Mouse (Mus musculus) brain, embryonic 18.5 days (tissue): ENCODE measurements around the gene Tcta.
A peak's percentile ranks its signal among the peaks of the same experiment; 100 is the strongest.
"Not testable (repeated sequence)": the region's sequence is repeated elsewhere in the genome, so short reads cannot be mapped to it uniquely, and the experiment has no call there.

Experiments
- DNase-seq: peaks from one replicate; pipeline ENCODE4 v3.0.0-alpha.2; 2012; ENCODE audit warnings: low read depth, low spot score

Tcta gene

DNA sequence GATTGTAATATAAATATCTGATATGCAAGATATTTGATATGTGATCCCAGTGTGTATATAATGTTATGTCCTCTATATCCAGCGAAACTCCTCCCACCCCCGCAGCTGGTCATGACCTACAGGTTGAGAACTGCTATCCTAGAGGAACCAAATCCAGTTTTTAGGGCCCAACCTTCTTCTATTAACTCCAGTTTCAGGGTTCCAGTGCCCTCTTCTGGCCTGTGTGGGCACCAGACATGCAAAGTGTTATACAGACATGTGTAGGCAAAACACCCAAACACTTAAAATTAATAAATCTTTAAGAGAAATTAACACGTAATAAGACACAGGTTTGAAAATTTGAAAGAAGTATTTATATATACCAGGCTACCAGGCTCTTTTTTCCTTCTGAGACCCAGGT is 11.6 kb upstream of the Tcta start:
- no peak for DNase-seq

DNA sequence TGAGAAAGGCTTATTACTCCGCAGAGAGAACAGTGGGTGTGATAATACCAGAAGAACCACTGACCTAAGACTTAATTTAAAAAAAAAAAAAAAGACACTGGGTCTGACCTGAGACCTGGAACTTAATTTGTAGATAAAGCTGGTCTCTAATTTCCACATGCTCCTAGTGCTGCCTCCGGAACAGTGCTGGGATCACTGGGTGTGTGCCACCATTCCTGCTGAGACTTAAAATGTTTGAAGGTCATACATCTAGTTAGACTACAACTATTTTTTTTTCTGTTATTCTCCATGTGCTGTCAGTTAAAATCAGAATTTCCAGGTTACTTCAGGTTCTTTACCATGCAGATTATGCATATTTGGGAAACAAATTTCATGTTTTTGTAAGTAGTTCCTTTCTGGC is 2.2 kb upstream of the Tcta start:
- DNase-seq: no peak

DNA sequence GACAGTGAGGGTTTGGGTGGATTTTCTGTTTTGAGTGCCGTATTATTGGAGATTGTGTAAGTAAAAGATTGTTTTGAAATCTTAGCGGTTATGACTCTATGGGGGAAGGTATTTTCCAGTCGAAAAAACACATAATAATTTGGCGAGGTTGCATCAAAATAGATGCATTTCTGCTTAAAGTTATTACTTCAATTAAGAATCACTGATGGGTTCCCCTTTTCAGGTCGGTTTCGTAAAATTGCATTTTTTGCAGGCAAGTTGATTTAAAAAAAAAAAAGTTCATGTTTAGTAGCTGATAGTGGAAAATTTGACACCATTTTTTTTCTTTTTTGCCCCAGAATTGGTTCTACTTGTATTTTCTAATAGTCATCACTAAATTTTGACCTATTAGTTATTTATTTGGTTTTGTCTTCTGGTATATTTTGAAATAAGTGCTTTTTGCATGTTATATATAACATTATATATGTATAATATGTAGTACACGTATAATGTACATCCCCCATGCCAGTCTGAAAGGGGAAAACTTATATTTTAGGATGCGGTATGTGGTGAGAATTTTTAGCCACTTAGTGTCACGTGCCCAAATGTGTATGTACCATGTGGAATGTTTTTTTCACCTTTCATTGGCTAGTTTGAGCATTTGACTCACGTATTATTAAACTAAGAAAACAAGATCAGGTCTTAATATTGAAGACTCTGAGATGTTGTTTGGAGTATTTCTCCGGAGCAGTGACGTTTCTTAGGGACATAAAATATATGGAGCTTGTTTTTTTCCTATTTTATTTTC is 1.3 kb upstream of the Tcta start:
- DNase-seq: no peak

DNA sequence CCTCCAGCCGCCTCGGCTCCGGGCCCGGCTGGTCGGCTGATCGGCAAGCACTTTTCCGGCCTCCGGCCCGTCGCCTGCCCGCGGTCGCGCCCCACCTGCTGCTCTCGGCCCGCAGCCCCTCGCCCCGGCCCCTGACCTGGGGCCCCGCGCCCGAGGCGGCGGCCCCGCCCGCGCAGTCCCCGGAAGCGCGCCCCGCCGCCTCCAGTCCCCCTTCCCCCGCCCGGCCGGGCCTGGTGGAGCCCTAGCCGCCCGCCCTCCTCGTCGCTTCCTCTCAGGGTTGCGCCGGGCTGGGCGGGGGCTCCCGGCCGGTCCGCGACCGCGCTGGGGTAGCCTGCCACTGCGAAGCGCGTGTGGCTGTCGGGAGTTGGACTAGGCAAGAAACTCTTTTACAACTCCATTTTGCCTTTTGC is 616 bp upstream of the Tcta start:
- no peak for DNase-seq

DNA sequence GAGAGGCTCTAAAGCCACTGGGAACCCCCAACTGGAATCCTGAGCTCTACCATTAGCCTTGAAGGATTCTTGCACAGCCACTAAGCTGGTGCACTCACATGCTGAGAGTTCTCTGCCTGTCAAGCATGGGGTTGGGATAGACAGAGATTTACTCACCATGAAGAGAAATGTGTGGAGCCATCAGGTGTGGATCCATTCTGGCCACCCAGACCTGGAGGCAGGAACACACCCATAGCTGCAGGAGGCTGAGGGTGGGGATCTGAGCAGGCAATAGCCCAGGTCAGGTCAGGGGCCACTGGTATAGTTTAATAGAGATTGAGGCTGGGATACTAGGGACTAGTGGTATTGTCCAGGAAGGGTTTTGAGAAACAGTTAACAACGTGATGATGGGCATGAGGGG is 790 bp downstream of the Tcta start:
- no peak for DNase-seq

DNA sequence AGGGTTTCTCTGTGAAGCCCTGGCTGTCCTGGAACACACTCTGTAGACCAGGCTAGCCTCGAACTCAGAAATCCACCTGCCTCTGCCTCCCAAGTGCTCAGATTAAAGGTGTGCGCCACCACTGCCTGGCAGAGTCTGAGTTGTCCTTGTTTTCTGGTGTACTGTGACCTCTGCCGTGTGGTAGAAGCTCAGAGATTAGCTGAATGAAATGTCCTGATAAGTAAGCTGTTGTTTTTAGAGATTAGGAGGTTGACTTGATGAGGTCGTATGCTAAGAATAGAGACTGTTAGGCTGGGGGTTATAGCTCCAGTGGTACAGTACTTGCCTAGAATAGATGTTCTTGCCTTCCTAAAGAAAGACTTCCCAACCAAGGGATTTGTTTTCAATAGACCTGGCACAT is 1.2 kb downstream of the Tcta start:
- no peak for DNase-seq

DNA sequence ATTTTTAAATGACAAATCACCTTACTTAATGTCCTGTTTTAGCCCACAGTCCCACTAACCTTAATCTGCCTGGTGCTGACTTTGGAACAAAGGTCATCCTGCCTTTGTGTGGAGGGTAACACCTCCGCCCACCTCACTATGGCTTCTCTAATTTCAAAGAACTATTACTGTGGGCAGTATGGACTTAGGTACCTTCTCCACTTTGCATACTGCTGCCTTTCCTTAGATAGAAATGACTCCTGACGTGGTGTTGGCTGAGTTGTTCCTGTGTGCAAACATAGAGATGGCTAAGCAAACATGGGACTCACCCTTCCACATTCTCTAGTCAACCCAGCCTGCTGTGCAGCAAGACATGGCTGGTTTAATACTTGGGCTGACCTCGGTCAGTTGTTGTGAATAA is 4.1 kb downstream of the Tcta start:
- no peak for DNase-seq

DNA sequence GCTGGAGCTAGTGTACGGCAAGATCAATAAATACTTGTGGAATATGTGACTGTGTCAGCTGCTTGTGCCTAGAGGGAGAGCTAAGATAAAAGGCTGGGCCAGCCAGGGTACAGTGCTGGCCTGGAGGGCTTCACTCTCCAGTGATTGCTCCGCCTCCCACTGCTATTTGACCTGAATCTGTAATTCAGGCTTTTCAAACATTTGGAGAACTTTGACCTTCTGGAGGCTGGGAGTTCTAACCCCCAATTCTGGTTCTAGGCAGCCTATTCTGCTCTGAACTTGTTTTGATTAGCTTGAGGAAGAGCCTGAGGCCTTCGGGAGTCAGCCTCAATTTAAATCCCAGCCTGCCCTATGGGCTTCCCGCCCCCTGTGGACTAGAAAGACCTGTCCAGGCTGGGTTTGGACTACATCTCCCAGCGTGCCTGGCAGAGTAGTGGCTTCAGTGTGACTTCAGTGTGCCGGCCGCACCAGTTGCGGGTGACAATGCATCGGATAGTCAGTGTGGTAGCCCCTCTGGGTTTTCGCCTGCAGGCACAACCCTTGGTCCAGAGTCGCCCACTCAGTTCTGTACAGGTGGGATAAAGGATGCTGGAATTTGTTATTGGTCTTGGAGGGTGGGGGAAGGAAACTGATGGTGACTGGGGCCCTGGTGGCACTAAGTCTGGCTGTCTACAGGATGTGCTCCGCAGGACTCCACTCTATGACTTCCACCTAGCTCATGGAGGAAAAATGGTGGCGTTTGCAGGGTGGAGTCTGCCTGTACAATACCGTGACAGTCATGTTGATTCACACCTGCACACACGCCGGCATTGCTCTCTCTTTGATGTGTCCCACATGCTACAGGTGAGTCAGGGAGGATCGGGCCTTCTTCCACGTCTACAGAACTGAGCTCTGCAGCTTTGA is 9.3 kb downstream of the Tcta start, which contains the start of gene Amt:
Gene Amt, plus strand, starts transcription at position 401 of the 903 bp plus-strand sequence.
- no peak for DNase-seq

DNA sequence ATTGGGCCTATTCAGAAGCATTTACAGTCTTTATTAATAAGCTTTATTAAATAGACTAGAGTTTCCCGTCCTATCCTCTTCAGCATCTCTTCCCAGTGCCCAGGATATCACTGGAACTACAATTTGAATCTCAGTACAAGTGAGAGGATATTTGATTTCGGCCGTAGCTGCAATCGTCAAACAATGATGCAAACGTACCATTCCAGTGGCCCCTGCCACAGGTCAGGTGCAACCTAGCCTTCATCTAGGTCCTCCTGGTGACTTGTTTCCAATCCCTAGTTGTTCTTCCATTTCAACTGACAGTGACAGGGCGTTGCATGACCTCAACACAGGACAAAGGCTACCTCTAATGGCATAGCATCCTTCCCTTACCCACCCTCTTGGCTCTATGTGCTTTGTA is 15.2 kb downstream of the Tcta start:
- DNase-seq: no peak

DNA sequence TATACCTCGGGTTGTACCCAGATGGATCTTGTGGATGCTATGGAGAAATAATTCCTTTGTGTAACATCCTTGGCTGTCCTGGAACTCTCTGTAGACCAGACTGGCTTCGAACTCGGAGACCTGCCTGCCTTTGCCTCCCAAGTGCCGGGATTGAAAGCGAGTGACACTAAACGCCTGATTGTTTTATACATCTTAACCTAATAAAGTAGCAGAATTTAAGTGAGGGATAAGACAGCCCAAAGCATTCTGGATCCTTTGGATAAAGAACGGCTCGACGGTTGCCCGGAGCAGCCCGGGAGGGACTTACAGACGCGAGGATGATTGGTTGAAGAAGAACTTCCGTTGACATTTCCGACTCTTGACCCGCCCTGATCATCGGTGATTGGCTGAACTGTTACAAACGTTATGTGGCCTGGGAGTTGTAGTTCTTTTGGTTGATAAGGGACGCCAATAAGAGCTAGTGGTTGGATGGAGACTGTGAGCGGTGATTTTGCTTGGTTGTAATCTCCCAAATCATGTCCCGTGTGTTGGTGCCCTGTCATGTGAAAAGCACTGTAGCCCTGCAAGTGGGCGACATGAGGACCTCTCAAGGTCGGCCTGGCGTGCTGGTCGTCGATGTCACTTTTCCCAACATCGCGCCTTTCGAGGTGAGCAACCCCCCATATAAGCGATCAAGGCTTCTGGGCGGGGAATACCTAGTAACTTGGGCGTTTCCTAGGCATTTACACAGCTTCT is 15.8 kb downstream of the Tcta start, which contains the start of gene Nicn1:
Gene Nicn1, plus strand, starts transcription at position 414 of the 735 bp plus-strand sequence.
- DNase-seq: peak; percentile 98

DNA sequence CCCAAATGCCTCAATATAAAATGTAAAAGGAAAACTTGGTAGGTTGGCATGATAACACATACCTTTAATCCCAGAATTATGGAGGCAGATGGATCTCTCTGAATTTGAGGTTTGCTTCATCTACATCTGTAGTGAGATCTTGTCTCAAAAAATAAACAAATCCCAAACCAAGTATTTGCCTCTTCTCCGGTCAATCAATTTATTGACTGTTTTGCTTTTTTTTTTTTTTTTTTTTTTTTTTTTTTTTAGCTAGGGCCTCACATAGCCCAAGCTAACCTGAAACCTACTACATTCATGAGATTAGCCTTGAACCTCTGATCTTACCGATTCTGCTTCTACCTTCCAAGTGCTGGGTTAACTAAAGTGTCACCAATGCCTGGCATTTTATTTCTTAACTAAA is 16.6 kb downstream of the Tcta start:
- no peak for DNase-seq

DNA sequence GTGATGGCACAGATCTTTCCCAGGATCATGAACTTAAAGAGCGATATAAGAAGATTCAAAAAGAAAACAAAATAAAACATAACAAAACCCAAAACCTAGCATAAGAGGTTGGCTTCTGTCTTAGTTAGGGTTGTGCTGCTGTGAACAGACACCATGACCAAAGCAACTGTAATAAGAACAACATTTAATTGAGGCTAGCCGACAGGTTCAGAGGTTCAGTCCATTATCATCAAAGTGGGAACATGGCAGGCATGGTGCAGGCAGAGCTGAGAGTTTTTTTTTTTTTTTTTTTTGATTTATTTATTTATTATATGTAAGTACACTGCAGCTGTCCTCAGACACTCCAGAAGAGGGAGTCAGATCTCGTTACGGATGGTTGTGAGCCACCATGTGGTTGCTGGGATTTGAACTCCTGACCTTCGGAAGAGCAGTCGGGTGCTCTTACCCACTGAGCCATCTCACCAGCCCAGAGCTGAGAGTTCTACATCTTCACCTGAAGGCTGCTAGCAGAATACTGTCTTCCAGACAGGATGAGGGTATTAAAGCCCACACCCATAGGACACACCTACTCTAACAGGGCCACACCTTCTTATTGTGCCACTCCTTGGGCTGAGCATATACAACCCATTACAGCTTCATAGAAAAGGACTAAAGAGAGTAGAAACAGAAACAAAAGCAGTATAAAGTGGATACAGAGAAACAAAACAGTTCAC is 18.3 kb downstream of the Tcta start:
- DNase-seq: not testable (repeated sequence)

DNA sequence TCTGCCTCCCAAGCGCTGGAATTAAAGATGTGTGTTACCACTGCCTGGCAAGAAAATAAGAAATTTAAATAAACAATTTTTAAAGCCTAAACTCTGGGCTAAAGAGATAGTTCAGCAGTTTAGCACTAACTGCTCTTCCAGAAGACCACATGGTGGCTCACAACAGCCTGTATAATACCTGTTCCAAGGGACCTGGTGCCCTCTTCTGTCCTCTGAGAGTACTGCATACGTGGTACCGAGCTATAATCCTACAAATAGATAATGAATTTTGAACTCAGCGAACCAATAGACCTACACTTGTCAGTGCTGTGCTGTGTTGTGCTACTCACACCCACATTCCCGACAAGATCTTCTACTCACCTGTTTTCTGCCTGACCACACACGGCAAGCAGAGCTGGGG is 21.6 kb downstream of the Tcta start:
- DNase-seq: no peak

DNA sequence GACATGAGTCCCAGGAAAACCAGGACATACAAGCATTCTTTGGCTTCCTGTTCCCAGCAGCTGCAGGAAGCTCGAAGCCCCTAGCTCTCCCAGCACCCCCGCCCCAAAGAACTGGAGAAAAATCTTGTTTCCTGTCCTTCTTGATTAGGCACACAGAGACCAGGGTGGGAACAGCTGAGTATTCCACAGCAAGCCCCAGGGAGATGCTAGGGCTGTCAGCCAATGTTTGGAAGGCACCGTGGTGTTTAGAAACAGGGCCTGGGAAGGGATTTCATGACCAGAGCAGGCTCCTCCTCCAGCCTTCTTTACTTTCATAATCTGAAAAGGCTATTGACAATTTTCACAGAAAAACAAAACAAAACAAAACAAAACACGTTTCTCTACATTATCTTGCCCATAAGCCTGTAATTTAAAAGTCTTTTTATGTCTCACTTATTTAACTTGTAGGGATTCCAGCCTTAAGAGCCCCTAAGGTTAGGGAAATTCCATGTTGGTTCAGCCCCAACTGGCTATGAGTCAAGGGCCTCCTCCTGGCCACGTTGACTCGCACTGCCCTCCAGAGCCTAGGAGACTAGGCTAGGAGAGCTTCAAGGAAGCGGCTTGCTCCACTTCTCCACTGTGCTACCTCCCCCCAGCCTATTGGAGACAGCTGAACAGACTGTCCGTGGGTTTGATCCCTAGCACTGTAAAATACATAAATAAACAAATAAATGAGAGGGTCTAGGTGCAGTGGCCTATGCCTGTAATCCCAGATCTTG is 25.7 kb downstream of the Tcta start:
- no peak for DNase-seq

DNA sequence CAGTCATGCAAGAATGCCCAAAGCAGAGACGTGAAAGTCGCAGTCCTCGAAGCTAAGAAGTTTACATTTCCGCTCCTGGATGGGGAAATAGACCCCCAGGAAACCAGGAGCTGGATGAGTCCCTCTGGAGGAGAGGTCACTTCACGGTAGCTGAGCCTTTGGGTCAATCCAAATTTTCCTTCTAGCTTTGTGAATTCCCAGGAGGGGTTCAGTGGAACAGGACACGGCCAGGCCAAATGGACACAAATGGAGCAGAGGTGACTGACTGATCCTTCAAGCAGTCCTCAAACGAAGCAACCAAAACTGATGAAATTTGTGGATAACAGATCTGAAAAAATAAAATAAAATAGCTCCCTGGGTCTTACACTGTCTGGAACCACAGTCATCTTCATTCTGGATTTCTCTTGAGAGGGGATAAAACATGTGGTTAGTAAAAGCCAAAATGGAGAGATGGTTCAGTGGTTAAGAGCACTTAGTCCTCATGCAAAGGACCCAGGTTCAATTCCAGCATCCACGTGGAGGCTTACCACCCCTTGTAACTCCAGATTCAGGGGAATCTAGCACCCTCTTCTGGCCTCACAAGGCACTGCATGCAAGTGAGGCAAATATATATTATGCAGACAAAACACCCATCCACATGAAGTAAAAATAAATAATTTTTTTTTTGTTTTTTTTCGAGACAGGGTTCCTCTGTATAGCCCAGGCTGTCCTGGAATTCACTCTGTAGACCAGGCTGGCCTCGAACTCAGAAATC is 27.1 kb downstream of the Tcta start:
- DNase-seq: no peak

DNA sequence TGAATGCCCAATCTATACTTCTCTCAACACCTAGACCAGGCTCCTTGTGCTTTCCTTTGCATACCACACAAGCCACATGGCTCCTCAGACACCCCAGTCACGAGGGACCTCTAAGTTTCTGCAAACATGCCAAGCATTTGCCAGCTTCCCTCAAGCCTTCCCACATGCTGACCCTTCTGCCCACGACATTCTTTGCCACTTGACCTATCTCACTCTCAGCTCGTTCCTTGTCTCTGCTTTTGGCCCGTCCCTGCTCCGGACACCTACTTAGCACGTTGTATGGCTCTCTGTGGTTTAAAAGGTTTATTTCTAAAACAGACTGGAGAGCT is 30.7 kb downstream of the Tcta start:
- DNase-seq: no peak

DNA sequence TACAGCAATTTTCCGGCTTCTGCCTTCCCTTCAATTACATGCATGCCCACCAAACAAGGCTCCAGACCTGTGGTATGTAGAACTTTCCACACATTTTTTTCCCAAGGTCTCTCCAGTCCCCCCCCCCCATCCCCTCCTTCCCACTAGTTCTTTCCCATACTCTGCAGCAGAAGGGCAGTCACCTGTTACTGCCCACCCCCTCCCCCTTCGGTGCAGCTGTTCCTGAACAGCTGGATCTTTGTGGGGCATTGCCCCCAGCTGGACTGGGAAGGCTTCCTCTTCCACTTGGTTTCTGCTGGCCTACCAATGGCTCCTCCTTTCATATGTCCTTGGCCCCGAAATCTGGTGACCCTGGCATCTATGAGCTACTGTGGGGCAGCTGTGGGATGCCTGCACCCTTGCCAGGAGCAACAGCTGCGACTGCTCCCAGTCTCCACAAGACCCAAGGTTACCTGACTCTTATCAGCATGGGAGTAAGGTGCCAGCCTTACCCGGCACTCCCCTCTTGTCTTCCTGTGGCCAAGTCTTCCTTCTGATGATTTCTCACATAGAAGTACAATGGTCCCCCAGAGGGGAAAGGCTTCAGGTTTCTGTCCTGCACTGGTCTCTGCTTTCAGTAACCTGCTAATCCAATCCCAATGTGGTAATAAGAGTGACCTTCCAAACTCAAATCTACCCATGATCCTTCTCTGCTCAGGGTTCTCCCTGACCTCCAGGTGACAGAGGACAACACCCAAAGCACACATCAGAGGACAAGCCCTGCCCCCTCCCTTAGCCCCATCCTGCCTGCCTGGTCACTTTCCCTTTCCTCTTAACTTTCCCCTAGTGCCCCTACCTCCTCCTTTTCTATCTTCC is 31.3 kb downstream of the Tcta start:
- DNase-seq: no peak

DNA sequence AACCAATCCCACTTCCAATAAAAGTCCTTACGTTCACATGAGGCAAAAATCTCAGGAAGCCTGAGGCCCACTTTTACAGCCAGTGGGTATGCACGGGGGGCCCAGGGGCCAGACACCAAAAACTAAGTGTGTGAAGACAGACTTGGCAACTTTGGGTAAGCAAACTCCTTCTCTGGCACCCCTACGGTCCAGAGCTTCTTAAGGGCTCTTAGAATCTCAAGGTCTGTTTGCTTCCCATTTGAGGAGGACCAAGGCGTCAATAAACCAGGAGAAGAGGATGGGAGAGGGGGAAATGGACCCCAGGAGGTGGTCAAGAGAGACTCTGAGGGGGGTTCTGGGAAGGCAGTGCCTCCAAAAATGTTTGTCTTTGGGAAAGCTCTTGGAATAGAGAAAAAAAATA is 32.5 kb downstream of the Tcta start:
- no peak for DNase-seq

DNA sequence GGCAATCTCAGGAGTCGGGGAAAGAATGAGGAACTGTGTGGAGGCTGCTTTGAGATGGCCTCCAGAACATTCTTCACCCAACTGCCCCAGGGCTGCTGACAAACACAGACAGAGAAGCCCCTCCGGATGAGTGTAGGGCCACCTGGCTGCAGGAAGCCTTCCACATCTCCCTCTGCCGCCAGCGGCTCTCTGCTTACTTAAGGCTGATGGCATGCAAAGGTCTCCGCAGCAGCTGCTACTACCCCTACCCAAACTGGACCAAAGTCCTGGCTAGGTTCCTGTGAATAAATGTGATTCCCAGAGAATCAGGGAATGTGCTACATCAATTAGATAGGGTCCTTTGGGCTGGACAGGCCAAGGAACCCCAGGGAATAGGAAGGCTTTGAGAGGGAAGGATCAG is 33.3 kb downstream of the Tcta start:
- DNase-seq: no peak
